Mouse (Mus musculus) inflammation-experienced regulatory T-cells, adult 6 months (primary cell): ENCODE data around the gene Usp45. TPM values are rescaled to one million over a fixed set of nuclear protein-coding genes. Genes with fewer than 3 reads are reported as not detected.
"Not testable (repeated sequence)": the region's sequence is repeated elsewhere in the genome, so short reads cannot be mapped to it uniquely, and the experiment has no call there.

Experiments
- ATAC-seq: one replicate; pipeline ENCODE4 v1.8.0; 2017
- polyA plus RNA-seq, 3 experiments: library from polyadenylated mRNA; unstranded; fragments of 100-300 nt; shearing (Covaris generic); gene quantifications; one replicate each; pipeline ENCODE4 v1.2.1; 2017

Usp45 gene
- 10 to 100 TPM; 18.8 to 21.5 (median 21.1) TPM for polyA plus RNA-seq

DNA sequence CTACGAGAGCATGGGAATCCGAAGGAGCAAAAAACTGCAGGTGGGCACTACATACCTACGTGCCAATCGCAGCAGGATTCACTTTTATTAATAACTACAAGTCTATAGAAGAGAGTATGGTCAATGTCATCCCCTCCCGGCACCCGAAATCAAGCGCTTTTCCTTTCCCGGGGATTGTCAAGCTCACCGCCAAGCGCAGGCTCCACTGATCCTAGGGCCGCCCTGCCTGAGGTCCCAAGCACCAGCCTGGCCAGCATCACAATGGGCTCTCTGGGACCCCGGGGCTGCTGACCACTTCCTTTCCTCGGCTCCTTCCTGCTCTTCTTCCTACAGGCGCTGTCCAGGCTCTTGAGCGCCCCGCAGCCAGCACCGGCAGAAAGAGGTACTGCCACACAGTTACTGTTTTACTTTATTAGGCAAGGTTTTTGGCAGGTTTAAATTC, at the start of gene Usp45, which contains the start of gene Tstd3:
Usp45 (plus strand) TSS at position 294 of the 442 bp plus-strand sequence.
Tstd3 (minus strand) TSS at position 350 of the 442 bp plus-strand sequence.
- ATAC-seq: peak; percentile 99

DNA sequence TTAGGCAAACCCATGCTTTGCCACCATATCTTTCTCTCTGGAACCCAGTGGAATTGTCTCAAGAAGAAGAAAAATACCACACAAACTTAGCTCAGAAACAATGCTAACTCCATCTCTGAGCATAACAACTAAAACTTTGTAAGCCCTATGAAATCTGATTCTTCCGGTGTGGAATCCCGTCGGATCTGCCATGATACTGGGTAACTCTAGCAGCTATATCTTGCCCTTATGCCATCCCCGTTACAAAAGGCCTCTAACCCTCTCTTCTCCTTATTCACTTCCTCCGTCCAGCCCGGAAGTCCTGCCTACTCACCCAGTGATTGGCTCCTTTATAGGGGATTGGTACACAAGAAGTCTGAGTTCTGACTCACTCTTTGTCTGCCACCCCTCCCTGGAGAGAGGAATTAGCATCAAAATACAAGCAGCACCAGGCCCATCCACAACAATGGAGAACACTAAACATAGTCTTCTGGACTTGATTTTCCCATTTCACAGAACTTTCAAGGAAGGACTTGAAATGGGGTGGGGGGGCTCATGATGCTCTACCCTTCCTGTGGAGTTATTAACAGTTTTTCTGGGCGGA, 44.1 kb upstream of the Usp45 start:
- ATAC-seq: no peak

DNA sequence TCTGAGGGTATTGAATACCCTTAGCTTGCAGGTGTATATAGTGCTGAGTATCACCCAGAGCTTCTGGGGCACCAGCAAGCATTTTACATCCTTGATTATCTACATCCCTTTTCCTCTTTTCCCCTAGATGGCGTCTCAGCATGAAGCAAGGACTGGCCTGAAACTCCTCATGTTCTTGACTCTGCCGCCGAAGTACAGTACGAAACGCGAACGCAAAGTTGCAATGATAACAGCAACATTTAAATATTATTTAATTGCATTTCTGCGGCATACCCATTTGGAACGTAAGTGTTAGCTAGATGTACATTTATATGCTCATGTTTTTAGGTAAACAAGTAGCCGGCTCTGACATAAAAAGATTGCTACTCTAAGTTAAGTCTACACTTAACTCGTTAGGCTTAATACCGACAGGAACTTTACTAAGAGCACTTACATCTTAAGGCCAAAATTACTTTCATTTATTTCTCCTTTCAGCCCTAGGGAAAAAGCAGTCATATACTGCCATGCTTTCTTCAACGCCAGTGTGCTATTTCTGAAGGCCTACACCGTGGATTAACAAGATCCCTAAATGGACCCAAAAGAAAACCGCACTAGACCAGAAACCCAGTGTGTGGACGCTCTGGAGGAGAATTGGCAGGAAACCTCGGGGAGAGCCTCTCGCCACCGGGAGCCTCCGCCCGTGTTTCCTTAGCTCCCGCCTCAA, 39.9 kb upstream of the Usp45 start:
- peak; percentile 34 for ATAC-seq

DNA sequence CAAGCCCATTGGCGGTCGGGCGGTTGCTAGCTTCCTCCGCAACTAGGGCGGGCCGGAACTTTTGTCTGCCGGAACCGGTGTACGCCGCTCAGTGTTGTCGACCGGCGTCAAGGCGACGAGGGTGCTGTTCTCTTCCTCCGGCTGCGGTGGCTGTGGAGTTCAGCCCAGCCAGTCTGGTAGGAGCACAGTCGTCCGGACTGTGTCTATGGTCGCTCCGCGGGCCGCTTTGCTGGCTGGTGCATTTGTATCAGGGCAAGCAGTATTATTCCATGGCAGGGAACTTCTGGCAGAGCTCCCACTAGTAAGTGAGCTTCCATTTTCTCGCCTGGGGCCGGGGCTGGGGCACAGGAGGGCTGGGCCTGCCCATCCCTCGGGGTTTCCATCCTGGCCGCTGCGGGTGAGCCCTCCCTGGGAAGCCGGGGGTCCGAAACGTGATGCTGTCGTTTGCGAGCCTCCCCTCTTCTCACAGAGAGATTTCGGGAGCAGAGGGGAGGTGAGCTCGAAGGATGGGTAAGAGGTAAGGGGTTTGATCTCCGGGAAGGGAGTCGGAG, 39.3 kb upstream of the Usp45 start, which contains the start of gene Ccnc:
Ccnc (plus strand) TSS at position 87 of the 551 bp plus-strand sequence.
- peak; percentile 99 for ATAC-seq

DNA sequence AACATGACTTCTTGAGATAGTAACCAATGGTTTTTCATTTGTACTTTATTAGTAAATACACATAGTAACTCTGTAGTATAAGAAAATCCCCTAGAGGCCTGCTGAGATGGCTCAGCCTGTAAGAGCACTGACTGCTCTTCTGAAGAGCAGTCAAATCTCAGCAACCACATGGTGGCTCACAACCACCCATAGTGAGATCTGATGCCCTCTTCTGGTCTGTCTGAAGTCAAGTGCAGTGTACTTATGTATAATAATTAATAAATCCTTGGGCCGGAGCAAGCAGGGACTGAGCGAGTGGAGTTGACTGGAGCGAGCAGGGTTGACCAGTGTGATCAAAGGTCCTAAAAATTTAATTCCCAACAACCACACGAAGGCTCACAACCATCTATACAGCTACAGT, 27.8 kb upstream of the Usp45 start:
- peak; percentile 35 for ATAC-seq

DNA sequence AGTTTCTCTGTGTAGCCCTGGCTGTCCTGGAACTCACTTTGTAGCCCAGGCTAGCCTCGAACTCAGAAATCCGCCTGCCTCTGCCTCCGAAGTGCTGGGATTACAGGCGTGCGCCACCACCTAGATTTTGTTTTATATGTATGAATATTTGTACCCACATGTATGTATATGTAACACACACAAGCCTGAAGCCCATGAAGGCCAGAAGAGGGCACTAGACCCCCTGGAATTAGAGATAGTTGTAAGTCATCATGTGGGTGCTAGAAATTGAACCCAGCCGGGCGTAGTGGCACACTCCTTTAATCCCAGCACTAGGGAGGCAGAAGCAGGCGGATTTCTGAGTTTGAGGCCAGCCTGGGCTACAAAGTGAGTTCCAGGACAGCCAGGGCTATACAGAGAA, 22.8 kb upstream of the Usp45 start:
- not testable (repeated sequence) for ATAC-seq

DNA sequence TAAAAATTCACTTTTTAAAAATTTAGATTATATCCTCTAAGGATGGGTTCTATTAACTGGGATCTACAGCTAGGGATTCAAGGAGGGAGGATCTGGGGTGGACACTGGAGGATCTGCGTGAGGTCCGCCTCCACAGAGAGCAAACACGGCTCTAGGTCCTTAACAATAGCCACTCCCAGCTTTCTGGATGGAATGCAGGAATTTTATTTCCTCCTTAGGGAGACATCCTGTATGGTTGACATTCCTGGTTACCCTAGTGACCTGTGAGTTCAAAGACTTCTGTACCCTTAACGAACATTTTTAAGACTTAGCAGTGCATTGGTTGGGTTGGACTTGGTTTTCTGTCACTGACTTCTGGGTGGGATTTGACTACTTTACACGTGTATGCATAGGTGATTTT, 21.2 kb upstream of the Usp45 start:
- ATAC-seq: no peak

DNA sequence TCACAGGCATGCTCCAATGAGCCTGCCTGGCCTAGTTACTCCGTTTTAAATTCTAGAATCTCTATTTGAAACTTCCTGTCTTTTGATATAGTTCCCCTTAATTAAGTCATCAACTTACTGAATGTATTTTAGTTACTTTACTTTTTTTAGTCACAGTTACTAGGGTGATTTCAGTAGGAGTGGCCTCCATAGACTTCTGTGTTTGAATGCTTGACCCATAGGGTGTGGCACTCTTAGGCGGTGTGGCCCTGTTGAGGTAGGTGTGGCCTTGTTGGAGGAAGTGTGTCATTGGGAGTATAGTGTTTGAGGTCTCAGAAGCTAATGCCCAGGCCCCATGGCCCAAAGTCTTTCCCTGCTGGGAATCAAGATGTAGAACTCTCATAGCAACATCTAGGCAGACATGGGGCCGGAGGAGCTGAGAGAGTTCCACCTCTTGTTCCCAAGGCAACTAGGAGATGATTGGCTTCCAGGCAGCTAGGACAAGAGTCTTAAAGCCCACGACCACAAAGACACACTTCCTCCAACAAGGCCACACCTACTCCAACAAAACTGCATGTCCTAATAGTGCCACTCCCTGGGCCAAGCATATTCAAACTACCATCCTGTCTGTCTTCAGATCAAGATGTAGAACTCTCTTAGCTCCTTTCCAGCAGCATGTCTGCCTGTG, 11.7 kb upstream of the Usp45 start:
- peak; percentile 34 for ATAC-seq

DNA sequence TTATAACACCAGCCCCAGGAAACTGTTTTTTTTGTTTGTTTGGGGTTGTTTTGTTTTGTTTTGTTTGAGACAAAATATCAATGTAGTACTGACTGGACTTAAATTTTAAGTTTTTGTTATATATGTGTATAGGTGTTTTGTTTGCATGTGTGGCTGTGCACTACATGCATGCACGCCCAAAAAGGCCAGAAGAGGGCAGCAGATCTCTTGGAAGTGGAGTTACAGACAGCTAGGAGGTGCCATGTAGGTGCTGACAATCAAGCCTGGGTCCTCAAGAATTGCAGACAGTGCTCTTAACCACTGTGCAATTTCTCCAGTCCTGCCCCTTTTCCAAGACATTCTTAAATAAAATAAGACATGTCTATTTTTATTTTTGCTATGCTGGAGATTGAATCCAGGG, 8.1 kb upstream of the Usp45 start:
- ATAC-seq: no peak

DNA sequence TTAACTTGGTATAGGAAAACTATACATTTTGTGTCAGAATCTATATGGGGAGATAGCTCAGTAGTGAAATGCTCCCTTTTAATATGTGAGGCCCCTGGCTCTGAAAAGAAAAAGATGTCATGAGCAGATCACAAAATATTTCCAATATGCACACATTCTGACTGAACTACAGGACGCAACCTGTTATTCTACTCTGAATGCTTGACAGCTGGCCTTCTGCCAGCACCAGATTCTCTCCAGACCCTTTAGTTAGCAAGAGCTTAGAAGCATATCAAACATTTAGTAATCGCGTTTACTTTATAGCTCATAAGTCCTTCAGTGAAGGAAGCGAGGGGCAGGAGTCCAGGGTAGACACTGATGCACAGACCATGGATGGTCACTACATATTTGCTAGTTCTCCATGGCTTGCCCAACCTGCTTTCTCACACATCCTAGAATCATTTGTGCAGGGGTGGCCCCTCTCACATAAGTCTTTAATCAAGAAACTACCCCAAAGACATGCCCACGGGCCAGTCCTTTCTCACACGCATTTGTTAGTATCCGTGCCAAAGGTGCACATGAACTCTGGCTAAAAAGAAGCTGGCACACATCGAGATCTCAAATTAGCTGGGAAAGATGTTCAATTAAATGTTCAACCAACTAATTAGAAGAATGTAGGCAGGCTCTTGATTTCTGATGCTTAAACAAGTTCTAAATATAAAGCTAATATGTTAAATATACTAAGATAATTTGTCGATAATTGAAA, 5.4 kb upstream of the Usp45 start:
- no peak for ATAC-seq

DNA sequence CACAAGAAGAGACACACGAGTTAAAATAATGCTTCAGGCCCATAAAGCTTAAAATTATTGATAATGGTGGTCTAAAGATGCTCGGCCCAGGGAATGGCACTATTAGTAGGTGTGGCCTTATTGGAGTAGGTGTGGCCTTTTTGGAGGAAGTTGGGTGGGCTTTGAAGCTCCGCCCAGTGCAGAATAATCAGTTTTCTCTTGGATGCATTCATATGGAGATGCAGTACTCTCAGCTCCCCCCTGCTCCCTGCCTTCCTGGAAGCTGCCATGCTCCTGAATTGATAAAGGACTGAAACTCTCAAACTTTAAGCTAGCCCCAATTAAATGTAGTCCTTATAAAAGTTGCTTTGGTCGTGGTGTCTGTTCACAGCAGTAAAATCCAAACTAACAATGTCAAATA, 3.1 kb upstream of the Usp45 start:
- ATAC-seq: no peak

DNA sequence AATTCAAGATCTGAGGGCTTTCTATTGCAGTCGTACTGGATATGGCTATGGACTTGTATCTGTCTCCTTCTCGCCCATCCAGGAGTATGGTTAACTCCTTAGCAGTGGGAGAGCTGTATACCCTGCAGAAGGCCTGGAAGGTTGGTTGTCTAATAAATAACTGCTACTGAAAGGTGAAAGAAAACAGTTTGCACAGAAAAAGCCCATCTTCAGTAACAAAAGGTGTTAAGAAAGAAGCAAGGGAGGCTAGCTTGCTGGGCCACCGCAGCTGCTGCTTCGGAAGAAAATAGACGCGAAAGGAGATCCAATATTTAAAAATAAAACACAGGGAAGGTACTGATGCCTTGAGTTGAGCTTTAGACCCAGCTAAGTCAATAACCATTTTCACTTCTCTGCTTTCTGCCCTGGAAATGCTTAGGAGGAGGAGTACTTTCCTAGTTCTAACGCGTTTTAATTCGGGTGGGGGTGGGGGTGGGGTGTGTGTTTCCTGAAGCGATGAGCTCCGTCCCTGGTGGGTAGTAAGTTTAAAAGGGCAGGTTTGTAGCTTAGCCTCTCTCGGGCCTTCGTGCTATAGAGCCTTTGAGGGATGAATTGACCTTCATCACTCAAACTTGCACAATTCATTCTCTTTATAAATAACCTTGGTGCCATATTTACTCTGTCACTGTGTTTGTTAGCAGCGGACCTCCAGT, 639 bp upstream of the Usp45 start:
- ATAC-seq: peak; percentile 23

DNA sequence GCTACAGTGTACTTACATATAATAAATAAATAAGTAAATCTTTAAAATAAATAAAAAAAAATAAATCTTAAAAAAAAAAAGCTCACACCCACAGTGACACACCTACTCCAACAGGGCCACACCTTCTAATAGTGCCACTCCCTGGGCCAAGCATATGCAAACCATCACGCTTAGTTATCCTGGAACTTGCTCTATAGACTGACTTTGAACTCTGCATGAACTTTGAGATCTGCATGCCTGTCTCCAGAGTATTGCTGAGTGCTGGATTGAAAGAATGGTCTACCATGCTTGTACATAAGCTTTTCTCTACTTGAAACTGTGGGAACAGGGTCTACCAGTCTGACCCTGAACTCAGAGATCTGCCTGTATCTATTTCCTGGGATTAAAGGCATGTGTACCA, 4.1 kb downstream of the Usp45 start:
- ATAC-seq: no peak

DNA sequence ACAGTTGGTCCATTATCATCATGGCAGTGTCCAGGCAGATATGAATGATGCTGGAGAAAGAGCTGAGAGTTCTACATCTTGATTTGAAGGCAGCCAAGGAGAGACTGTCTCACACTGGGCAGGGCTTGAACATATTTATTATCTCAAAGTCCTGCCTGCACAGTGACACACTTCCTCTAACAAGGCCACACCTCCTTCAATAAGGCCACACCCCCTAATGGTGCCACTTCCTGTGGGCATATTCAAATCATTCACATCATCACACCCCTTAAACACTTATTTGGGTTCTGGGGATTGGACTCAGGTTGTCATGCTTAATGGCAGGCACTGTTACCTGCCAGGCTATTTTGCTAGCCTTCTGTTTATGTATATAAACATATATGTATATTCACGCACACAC, 5.3 kb downstream of the Usp45 start:
- no peak for ATAC-seq

DNA sequence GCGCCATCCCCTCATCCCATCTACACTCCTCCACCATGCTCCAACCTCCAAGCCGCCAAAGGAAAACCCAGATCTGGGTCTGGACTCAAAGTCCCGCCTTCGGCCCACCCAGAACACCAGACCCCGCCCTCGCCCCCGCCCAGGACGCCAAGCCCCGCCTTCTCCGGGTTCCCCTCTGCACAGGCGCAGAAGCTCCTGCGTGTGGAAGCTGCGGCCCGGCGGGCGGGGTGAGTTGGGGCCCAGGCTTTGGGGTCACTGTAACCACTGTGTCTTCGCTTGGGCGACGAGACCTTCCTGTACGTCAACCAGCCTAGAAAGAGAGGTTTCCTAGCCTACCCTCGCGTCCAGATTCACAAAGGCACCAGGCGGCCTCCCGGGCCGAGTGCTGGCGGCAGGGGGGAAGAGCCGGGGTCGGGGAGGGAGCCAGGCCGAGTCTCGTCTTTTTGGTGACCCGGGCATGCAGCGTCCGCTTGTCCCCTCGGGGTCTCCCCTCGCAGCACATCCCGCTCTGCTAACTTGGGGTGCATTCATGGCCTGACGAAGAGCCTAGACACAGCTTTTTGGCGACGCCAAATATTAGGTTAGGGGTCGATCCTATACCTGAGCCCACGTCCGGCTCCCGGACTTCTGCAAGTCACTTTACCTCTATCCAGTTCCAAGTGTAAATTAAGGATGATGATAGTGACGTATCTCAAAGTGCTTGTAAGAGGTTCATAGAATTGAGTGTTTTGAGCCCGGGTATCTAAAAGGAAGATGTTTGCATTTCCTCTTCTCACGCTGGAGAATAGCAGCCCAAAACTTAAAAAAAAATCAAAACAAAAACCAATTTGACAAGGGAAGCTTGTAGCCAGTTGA, 9.4 kb downstream of the Usp45 start:
- peak; percentile 88 for ATAC-seq

DNA sequence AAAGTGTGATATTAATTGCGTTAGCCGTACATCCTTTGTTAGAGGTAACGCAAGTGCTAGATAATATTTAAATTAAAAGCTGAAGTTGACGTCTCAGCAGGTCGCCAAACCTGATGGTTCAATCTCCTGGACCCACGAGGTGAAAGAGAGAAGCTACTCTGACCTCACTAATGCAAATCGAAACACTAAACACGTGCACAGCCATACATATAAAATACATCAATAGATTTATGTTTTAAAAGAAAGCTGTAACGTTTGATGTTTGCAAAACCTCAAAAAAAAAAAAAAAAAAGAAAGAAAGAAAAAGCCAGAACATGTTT, 9.9 kb downstream of the Usp45 start:
- peak; percentile 34 for ATAC-seq

DNA sequence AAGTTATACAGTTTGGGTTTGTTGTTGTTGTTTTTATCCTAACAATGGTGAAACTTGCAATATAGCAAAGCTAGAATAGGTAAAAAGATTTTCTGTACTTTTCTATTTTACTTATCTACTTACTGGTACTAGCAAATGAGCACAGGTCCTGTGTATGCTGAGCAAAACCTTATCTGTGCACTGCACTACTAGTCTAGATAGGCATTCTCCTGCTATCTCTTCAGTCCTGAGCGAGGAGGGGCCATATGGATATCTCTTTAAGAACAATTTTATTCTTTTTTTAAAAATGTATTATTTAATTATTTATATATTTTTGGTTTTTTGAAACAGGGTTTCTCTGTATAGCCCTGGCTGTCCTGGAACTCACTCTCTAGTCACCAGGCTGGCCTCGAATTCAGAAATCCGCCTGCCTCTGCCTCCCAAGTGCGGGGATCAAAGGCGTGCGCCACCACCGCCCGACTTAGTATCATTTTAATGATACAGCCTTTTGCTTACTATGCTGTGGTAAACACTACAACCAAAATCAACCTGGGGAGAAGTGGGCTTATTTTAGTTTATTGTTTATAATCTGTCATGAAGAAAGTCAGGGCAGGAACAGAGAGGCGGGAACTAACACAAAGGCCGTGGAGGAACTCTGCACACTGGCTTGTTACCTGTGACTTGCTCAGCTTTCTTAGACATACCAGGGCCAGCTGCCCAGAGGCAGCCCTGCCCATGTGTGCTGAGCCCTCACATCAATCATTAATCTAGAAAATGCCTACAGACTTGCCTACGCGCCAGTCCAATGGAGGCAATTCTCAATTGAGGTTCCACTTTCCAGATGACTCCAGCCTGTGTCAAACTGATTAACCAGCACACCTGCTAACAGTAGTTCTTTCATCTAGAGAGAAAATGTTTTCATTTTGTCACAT, 14.1 kb downstream of the Usp45 start:
- no peak for ATAC-seq

DNA sequence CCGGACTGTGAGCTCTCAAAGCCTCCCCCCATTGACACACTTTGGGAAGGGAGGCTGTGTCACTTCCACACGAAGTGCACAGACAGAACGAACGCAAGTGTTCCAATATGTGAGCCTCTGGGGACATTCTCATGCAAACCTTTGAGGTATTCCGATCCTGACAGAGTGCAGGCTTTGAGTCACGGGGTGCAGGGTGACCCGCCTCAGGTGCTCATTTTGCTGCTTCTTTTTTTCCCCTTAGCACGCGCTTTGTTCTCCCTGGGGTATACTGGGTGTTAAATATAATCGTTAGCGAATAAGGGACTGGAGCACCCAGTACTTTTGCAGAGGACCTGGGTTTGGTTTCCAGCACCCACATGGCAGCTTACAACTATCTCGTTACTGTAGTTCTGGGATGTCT, 19.3 kb downstream of the Usp45 start:
- ATAC-seq: no peak

DNA sequence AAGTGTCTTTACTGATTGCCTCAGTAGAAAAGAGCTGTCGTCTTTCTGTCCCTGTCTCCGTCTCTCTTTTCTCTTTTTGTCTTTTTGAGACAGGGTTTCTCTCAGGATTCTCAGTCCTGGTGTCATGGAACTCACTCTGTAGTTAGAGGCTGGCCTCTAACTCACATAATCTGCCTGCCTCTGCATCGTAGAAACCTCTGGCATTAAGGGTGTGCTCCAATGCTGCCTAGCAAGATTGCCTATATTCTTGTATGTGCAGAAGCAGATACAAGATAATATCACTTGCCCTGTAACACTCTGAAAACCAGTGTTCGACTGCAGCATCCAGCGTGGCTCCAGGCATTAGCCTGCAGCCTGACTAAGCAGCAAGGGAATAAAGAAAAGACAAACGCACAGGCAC, 21.9 kb downstream of the Usp45 start:
- no peak for ATAC-seq

DNA sequence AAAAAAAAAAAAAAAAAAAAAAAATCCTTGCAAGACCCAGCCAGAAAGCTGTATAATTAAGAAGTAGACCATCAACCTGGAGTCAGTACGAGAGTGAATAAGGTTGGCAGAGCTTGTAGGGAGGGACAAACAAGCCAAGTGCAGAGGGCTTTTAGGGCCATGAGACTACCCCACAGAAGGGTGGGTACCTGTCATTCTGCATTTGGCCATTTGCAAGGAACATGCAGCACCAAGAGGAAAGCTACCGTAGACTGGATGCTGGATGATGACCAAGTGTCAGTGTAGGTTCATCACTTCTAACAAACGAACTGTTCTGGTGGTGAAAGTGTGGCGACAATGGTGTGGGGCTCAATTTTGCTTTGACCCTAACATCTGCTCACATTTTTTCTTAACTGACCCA, 22.9 kb downstream of the Usp45 start:
- ATAC-seq: no peak
